Mouse (Mus musculus) hindbrain, embryonic 10.5 days (tissue): ENCODE measurements around the gene Trap1a. TPM values are rescaled to one million over a fixed set of nuclear protein-coding genes. Genes with fewer than 3 reads are reported as not detected.

Source experiments
- DNase-seq: peaks from one replicate; pipeline ENCODE4 v3.0.0-alpha.2; 2017; ENCODE audit warnings: low spot score
- H3K27ac ChIP-seq: fragments of 300-500 bp; sonication (generic); 2 replicates; pipeline ENCODE4 v1.5.1; 2016; ENCODE audit warnings: mild to moderate bottlenecking, moderate library complexity
- H3K27me3 ChIP-seq: fragments of 300-500 bp; sonication (generic); 2 replicates; pipeline ENCODE4 v1.6.1; 2016; ENCODE audit warnings: mild to moderate bottlenecking; ENCODE audit not compliant: poor library complexity, insufficient read depth, severe bottlenecking
- H3K36me3 ChIP-seq: fragments of 300-500 bp; sonication (generic); 2 replicates; pipeline ENCODE4 v1.6.1; 2016; ENCODE audit warnings: mild to moderate bottlenecking, moderate library complexity
- H3K4me1 ChIP-seq: fragments of 300-500 bp; sonication (generic); replicated peaks from 2 replicates; pipeline ENCODE4 v1.6.1; 2016; ENCODE audit warnings: mild to moderate bottlenecking
- H3K4me3 ChIP-seq: fragments of 300-500 bp; sonication (generic); 2 replicates; pipeline ENCODE4 v1.5.1; 2016; ENCODE audit warnings: mild to moderate bottlenecking, moderate library complexity
- H3K9me3 ChIP-seq: fragments of 300-500 bp; sonication (generic); 2 replicates; pipeline ENCODE4 v1.6.1; 2016; ENCODE audit warnings: mild to moderate bottlenecking, moderate library complexity
- WGBS: fragments of 180-500 bp; shearing (Covaris S2); methylation state at CpG from one replicate; pipeline ENCODE4 v1.1.7; 2016; 5-methylcytosine and 5-hydroxymethylcytosine counted together
- polyA plus RNA-seq: library from polyadenylated mRNA; unstranded; fragments of >200 nt; fragmentation: Nextera tagmentation; extraction: Ambion mirVana; gene quantifications from 2 replicates; pipeline ENCODE4 v1.2.1, GENCODE M21; 2016

The Trap1a gene
- polyA plus RNA-seq, 1 experiment from 2014 or later: 0.43 TPM

DNA sequence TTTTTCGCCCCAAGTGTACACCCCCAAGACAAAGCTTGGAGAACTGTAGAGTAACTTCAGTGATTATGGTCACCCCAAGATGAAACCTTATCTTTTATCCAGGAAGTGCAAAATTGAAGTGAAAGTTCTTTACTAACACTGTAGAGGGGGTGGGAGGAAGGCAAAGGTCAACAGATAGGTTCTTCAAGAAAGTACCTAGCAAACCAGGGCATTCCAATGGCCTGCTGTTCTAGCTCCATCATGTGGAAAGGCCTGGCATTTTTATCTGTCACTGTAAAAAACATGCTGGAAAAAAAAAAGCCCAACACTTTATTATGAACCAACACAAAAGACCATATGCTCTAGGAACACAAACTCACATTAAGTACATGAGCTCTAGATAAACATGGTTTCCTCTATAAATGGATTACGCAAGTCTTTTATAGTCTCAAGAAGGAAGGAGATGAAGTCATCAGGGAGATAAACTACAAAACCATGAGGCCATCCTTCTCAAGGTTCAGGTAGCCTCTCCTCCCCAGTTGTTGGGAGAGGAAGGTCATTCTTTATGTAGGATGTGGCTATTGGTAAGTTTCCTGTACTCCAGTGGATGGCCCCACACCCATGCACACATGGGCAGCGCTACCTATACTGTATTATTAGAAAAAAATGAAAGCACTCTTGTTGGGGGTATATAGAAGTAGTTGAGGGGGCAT, 33.5 kb downstream of the Trap1a start:
- Histone ChIP-seq H3K27ac (no peak overlapping the region), H3K4me3 (no peak overlapping the region), H3K4me1 (no peaks in the 10 kb centered on the region), H3K9me3 (no peaks in the 10 kb centered on the region), H3K27me3 (no peaks in the 10 kb centered on the region), H3K36me3 (no peaks in the 10 kb centered on the region)
- no peak for DNase-seq
- 91% methylated on average over 3 of the region's 3 CpGs for WGBS

- no peak overlapping the region for H3K27ac ChIP-seq
- H3K36me3 ChIP-seq: no peaks in the 10 kb centered on the region
- H3K4me1 ChIP-seq: no peaks in the 10 kb centered on the region
- H3K27me3 ChIP-seq: no peaks in the 10 kb centered on the region
- H3K9me3 ChIP-seq: no peaks in the 10 kb centered on the region
- H3K4me3 ChIP-seq: no peak overlapping the region
- no peak for DNase-seq
Measured at GRCm38 (mm10) chrX:139367529-139367908, 34.0 kb downstream of the Trap1a start.

- DNase-seq: no peak
- Histone ChIP-seq H3K4me3 (no peak overlapping the region), H3K27me3 (no peaks in the 10 kb centered on the region), H3K4me1 (no peaks in the 10 kb centered on the region), H3K9me3 (no peaks in the 10 kb centered on the region), H3K36me3 (no peaks in the 10 kb centered on the region), H3K27ac (no peak overlapping the region)
- WGBS: 61% methylated on average over 4 of the region's 4 CpGs
Measured at GRCm38 (mm10) chrX:139369122-139369521, 35.6 kb downstream of the Trap1a start.

DNA sequence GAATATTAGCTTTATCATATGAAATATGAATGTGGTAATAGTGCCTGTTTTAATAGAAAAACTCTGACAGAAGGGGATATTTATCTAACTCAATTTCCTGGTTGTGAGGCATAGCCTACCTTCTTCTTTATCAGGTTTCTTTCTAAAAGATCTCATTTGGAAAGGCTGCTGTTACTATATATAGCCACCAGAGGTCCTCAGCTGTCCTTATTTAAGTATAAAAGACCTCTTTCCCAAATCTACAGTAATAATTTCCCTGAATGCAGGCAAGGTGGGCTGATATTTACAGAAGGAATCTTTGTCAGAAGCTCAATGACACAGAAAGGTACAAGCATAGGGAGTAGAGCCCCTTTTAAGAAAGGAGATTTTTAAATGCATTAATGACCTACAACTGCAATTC, 39.2 kb downstream of the Trap1a start:
- DNase-seq: no peak
- Histone ChIP-seq H3K4me1 (no peaks in the 10 kb centered on the region), H3K27ac (no peak overlapping the region), H3K9me3 (no peaks in the 10 kb centered on the region), H3K27me3 (0 out of 2 replicates have a peak, but pooled peaks cover 2% of the 10 kb centered on the region), H3K4me3 (no peak overlapping the region), H3K36me3 (no peaks in the 10 kb centered on the region)

Other genes with a start within 250 kb of the Trap1a start
- gene Serpina7, start 248.4 kb upstream of the Trap1a start, polyA plus RNA-seq: 0.08 and 0.14 TPM in 2 replicates
- gene 4930513O06Rik, start 247.4 kb upstream of the Trap1a start, polyA plus RNA-seq: not detected in 2 replicates
- gene 4933428M09Rik, start 154.5 kb upstream of the Trap1a start, polyA plus RNA-seq: not detected in 2 replicates
- gene Mum1l1, start 123.6 kb upstream of the Trap1a start, polyA plus RNA-seq: 12.7 and 23.9 TPM in 2 replicates
- gene D330045A20Rik, start 146.7 kb downstream of the Trap1a start, polyA plus RNA-seq: 2.5 and 2.7 TPM in 2 replicates
- 0.93 and 1.2 TPM in 2 replicates for gene Rnf128, start 229.6 kb downstream of the Trap1a start, polyA plus RNA-seq